Mouse (Mus musculus) liver, postnatal 0 days (tissue): ENCODE data around the gene Wdr59.

ENCODE experiments used
- CTCF ChIP-seq: sonication (generic); IDR thresholded peaks from 2 replicates; pipeline ENCODE4 v1.5.1; 2016; ENCODE audit warnings: antibody characterized with exemption, low read depth
- EP300 ChIP-seq: IDR thresholded peaks from 2 replicates; pipeline ENCODE4 v1.6.1; 2016; ENCODE audit warnings: antibody characterized with exemption, low read depth, mild to moderate bottlenecking

- TF ChIP-seq EP300 (no peak), CTCF (no peak)
Observed at GRCm38 (mm10) chr8:111566326-111566725, 44.4 kb upstream of the Wdr59 start.
